Mouse (Mus musculus) adrenal gland, postnatal 4 days (tissue): ENCODE results near the gene Rae1. TPM values are rescaled to one million over a fixed set of nuclear protein-coding genes. Genes with fewer than 3 reads are reported as not detected.

Source experiments
- DNase-seq, 2 experiments: peaks; one replicate each; pipeline ENCODE4 v3.0.0; 2021 to 2022; ENCODE audit warnings: low spot score in 2 of 2, mixed read lengths in 2 of 2
- long read RNA-seq, 2 experiments: library from polyadenylated mRNA; stranded (forward); transcript quantifications; one replicate each; pipeline ENCODE4 v2.0.0; 2021
- total RNA-seq, 2 experiments: library from RNA; stranded (reverse); gene quantifications; 2 replicates each; pipeline ENCODE4 v1.2.3; 2021

The Rae1 gene
- 10 to 100 TPM; 68.5 to 76.5 TPM for total RNA-seq
- long read RNA-seq, experiment 1, transcript Rae1-201 (12 exons, 1,742 nt): major isoform, 69 of 86 reads
- long read RNA-seq, experiment 1, partial matches to known transcripts: 8 of 86 reads
- long read RNA-seq, experiment 1, other reads (novel, unspliced or antisense): 8 of 86 reads
- long read RNA-seq, experiment 2, transcript Rae1-201 (12 exons, 1,742 nt): major isoform, 119 of 154 reads
- long read RNA-seq, experiment 2, partial matches to known transcripts: 12 of 154 reads
- long read RNA-seq, experiment 2, other reads (novel, unspliced or antisense): 22 of 154 reads

- peak; percentile 98 for DNase-seq
These were observed at the start of gene Rae1 for GRCm38 (mm10) chr2:172999630-173000284. TSS of gene Rae1 (plus strand) at chr2:173000117.

GRCm38 (mm10) chr2:172950119-172950676 lies 49.7 kb upstream of the Rae1 start:
- no peak for DNase-seq

- DNase-seq: no peak
These were observed 49.2 kb upstream of the Rae1 start for GRCm38 (mm10) chr2:172950722-172951121.

GRCm38 (mm10) chr2:172951976-172952375 lies 47.9 kb upstream of the Rae1 start:
- DNase-seq: no peak

- DNase-seq: no peak
These were observed 41.3 kb upstream of the Rae1 start for GRCm38 (mm10) chr2:172958579-172958978.

- DNase-seq: no peak
These were observed 40.7 kb upstream of the Rae1 start for GRCm38 (mm10) chr2:172959006-172959768.

- DNase-seq: no peak
These were observed 39.6 kb upstream of the Rae1 start for GRCm38 (mm10) chr2:172960350-172960749.

- no peak for DNase-seq
These were observed 38.7 kb upstream of the Rae1 start for GRCm38 (mm10) chr2:172961211-172961610.

- no peak for DNase-seq
These were observed 34.7 kb upstream of the Rae1 start for GRCm38 (mm10) chr2:172965249-172965648.

- no peak for DNase-seq
These were observed 33.4 kb upstream of the Rae1 start for GRCm38 (mm10) chr2:172966480-172966879.

- no peak for DNase-seq
These were observed 28.1 kb upstream of the Rae1 start for GRCm38 (mm10) chr2:172971865-172972264.

- DNase-seq: no peak
These were observed 25.9 kb upstream of the Rae1 start for GRCm38 (mm10) chr2:172973806-172974565.

GRCm38 (mm10) chr2:172974701-172975100 lies 25.2 kb upstream of the Rae1 start:
- DNase-seq: no peak

- DNase-seq: no peak
These were observed 24.8 kb upstream of the Rae1 start for GRCm38 (mm10) chr2:172975159-172975558.

GRCm38 (mm10) chr2:172976661-172977238 lies 23.2 kb upstream of the Rae1 start:
- DNase-seq: no peak

- no peak for DNase-seq
These were observed 22.3 kb upstream of the Rae1 start, which contains the start of gene Spo11 for GRCm38 (mm10) chr2:172977409-172978130. TSS of gene Spo11 (plus strand) at chr2:172977700.

GRCm38 (mm10) chr2:172978131-172978633 lies 21.7 kb upstream of the Rae1 start:
- DNase-seq: no peak

- DNase-seq: no peak
These were observed 20.1 kb upstream of the Rae1 start for GRCm38 (mm10) chr2:172979666-172980345.
